8 mouse cellular contexts compared by ENCODE assay signal in genomic region chr10:75061341-75062188, GRCm38 (mm10). TPM values are rescaled to one million over a fixed set of nuclear protein-coding genes. Genes with fewer than 3 reads are reported as not detected.
DNase-seq lines count a peak whose midpoint lies in the region; ATAC-seq and TF ChIP-seq lines count a peak whose summit lies in the region.

No protein-coding gene starts in this region.

- H3K4me1 ChIP-seq in lung, adult 2 months (ENCODE audit: control insufficient read depth, insufficient read depth, low read length) = peaks cover 17% of the 10 kb centered on the region
- peaks cover 58% of the 10 kb centered on the region for H3K4me1 ChIP-seq in forebrain, embryonic 16.5 days (replicated peaks; ENCODE audit: control insufficient read depth, insufficient read depth, low read length)
- H3K4me1 ChIP-seq in kidney, adult 2 months (ENCODE audit: control insufficient read depth, insufficient read depth, low read length) = peaks cover 21% of the 10 kb centered on the region; the same call in 1 of the 2 replicates
- peaks cover 90% of the 10 kb centered on the region for H3K4me1 ChIP-seq in megakaryocyte, embryonic 14.5 days

- TF ChIP-seq POLR2A in lung, adult 2 months (IDR thresholded peaks at IDR 0.05; ENCODE audit: borderline replicate concordance, extremely low read depth, low read depth, low read length) = no peak
- no peak for TF ChIP-seq POLR2A in kidney, adult 2 months (IDR thresholded peaks at IDR 0.05; ENCODE audit: low read depth, low read length)

- ATAC-seq in forebrain, embryonic 16.5 days = no peak

- H3K27me3 ChIP-seq in forebrain, embryonic 16.5 days (replicated peaks; ENCODE audit: control insufficient read depth, insufficient read depth, low read length) = no peaks in the 10 kb centered on the region
- no peaks in the 10 kb centered on the region for H3K27me3 ChIP-seq in kidney, adult 2 months (replicated peaks; ENCODE audit: control insufficient read depth, insufficient read depth, low read length)
- no peaks in the 10 kb centered on the region for H3K27me3 ChIP-seq in megakaryocyte, embryonic 14.5 days (replicated peaks)

- H3K9me3 ChIP-seq in forebrain, embryonic 16.5 days (ENCODE audit: control insufficient read depth, low read length) = no peaks in the 10 kb centered on the region
- no peaks in the 10 kb centered on the region for H3K9me3 ChIP-seq in megakaryocyte, embryonic 14.5 days

- TF ChIP-seq CTCF in lung, adult 2 months (IDR thresholded peaks at IDR 0.05; ENCODE audit: insufficient read depth, low read length) = no peak
- TF ChIP-seq CTCF in kidney, adult 2 months (conservative IDR thresholded peaks at IDR 0.05; ENCODE audit: insufficient read depth, insufficient read length, low read depth, low read length) = no peak

- no peaks in the 10 kb centered on the region for H3K36me3 ChIP-seq in forebrain, embryonic 16.5 days (ENCODE audit: control insufficient read depth, insufficient read depth)
- no peaks in the 10 kb centered on the region for H3K36me3 ChIP-seq in kidney, adult 2 months (ENCODE audit: control insufficient read depth, insufficient read depth, low read length)
- peaks cover 40% of the 10 kb centered on the region for H3K36me3 ChIP-seq in megakaryocyte, embryonic 14.5 days (replicated peaks; ENCODE audit: low read length)

- peak overlapping the region; percentile 85 for H3K27ac ChIP-seq in forebrain, embryonic 16.5 days (ENCODE audit: low read length)
- no peak overlapping the region for H3K27ac ChIP-seq in kidney, adult 2 months (ENCODE audit: insufficient read depth, low read depth, low read length)

- peak overlapping the region; percentile 75 for H3K4me3 ChIP-seq in lung, adult 2 months (replicated peaks; ENCODE audit: extremely low read depth, low read depth, low read length)
- peak overlapping the region; percentile 93 for H3K4me3 ChIP-seq in forebrain, embryonic 16.5 days (replicated peaks; ENCODE audit: low read length)
- H3K4me3 ChIP-seq in kidney, adult 2 months (ENCODE audit: insufficient read depth, low read depth, low read length) = peak overlapping the region; percentile 70
- peak overlapping the region; percentile 92 for H3K4me3 ChIP-seq in megakaryocyte, embryonic 14.5 days (replicated peaks)

- peak; percentile 47 for DNase-seq in lung, adult 2 months
- no peak for DNase-seq in lung, postnatal 14 days
- peak; percentile 34 for DNase-seq in adrenal gland, postnatal 25 days
- peak; percentile 51 for DNase-seq in kidney, adult 2 months
- peak; percentile 37 for DNase-seq in thymus, postnatal 14 days
- DNase-seq in frontal cortex, postnatal 25 days (ENCODE audit: low spot score in 2 of 2) = no peak

- peak overlapping the region; percentile 75 for H3K9ac ChIP-seq in forebrain, embryonic 16.5 days (replicated peaks; ENCODE audit: low read depth, low read length)

- peak overlapping the region; percentile 97 for H3K4me2 ChIP-seq in forebrain, embryonic 16.5 days (ENCODE audit: low read length)

- whole genome bisulfite sequencing in lung, adult 2 months = 8% methylated on average over 71 of the region's 71 CpGs
- WGBS in forebrain, embryonic 16.5 days = under 1% methylated on average over 71 of the region's 71 CpGs
- 13% methylated on average over 71 of the region's 71 CpGs for WGBS in kidney, adult 2 months

RNA-seq across cellular contexts. Expression of gene Bcr, which starts 1.2 kb away (rescaled TPM):
- polyA plus RNA-seq in lung, adult 2 months (2012; rRNA removed) = 51.8 and 51.9 TPM in 2 replicates
- total RNA-seq in adrenal gland, postnatal 25 days (2021) = 31.3 and 41.0 TPM in 2 replicates
- polyA plus RNA-seq in forebrain, embryonic 16.5 days (2015; fragmentation: Nextera tagmentation; extraction: Ambion mirVana) = 14.8 and 17.6 TPM in 2 replicates
- 28.4 and 28.7 TPM in 2 replicates for polyA plus RNA-seq in kidney, adult 2 months (2012; rRNA removed)
- 20.8 and 30.9 TPM in 2 replicates for polyA plus RNA-seq in megakaryocyte, embryonic 14.5 days (2012; ENCODE audit: insufficient read depth, low replicate concordance)

RNA-seq across cellular contexts. Expression of gene Rab36, which starts 24.7 kb away (rescaled TPM):
- 13.4 and 19.3 TPM in 2 replicates for polyA plus RNA-seq in lung, adult 2 months (2012; rRNA removed)
- total RNA-seq in adrenal gland, postnatal 25 days (2021) = 14.8 and 21.8 TPM in 2 replicates
- polyA plus RNA-seq in forebrain, embryonic 16.5 days (2015; fragmentation: Nextera tagmentation; extraction: Ambion mirVana) = 14.3 and 16.8 TPM in 2 replicates
- polyA plus RNA-seq in kidney, adult 2 months (2012; rRNA removed) = 9.5 and 9.9 TPM in 2 replicates
- polyA plus RNA-seq in megakaryocyte, embryonic 14.5 days (2012; ENCODE audit: insufficient read depth, low replicate concordance) = 0.85 and 5.4 TPM in 2 replicates

RNA-seq across cellular contexts. Expression of gene Rsph14, which starts 29.2 kb away (rescaled TPM):
- polyA plus RNA-seq in lung, adult 2 months (2012; rRNA removed) = 3.3 and 6.1 TPM in 2 replicates
- 0.52 TPM in 1 of 2 replicates, not detected in the other for total RNA-seq in adrenal gland, postnatal 25 days (2021)
- polyA plus RNA-seq in forebrain, embryonic 16.5 days (2015; fragmentation: Nextera tagmentation; extraction: Ambion mirVana) = 0.27 and 0.77 TPM in 2 replicates
- polyA plus RNA-seq in kidney, adult 2 months (2012; rRNA removed) = not detected in 2 replicates
- not detected in 2 replicates for polyA plus RNA-seq in megakaryocyte, embryonic 14.5 days (2012; ENCODE audit: insufficient read depth, low replicate concordance)

Comparison
In these comparisons a context has a peak if more than half of its experiments do, and no peak if none do; other contexts are left out.
1. DNase-seq: peak in lung, adult 2 months (single experiment), adrenal gland, postnatal 25 days (single experiment), kidney, adult 2 months (single experiment) and thymus, postnatal 14 days (single experiment); none in lung, postnatal 14 days (single experiment) and frontal cortex, postnatal 25 days (0 of 2).
2. Peak in every context shown above with its lines, with median percentiles within 50 percentile points of each other: H3K4me3 ChIP-seq.